Mouse (Mus musculus) right cerebral cortex, adult 2 months (tissue): ENCODE results near the gene Nrde2.
A peak's percentile ranks its signal among the peaks of the same experiment; 100 is the strongest.
"Not testable (repeated sequence)": the region's sequence is repeated elsewhere in the genome, so short reads cannot be mapped to it uniquely, and the experiment has no call there.

ENCODE experiments used
- DNase-seq, 2 experiments: peaks; one replicate each; pipeline ENCODE4 v3.0.0; 2021 to 2022; ENCODE audit warnings: low spot score in 2 of 2

Gene Nrde2

DNA sequence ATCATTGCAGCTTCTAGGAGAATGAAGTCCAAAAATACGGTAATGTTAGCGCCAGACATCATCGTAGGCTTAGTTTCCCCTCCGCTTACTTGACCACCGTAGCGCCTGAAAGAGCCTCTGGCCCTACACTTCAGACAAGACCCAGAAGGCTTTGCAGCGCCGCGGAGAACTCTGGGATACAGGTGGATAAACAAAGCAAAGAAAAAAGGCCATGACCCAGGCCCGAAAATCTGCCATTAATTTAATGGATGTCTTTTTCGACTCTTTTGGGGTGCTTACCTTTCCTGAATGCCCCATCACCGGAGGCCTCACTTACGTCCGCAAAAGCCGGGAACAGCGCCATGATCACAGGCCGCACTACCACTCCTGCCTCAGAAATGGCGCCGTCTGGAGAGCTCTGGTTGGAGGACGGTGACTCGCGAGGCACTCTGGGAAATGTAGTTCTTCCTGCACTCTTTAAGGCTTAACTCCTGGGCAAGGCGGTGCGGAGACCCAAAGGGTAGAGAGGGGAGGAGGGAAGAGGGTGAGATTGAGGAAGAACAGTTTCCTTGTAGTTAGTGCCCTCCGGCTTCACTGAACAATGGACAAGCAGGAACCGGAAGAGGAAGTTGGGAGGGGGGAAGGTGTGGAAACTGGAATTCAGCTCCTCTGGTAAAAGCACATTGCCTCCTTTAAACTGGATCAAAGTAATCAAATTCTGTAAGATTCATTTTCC is at the start of gene Nrde2:
TSS of gene Nrde2 (minus strand) at position 393 of the 715 bp plus-strand sequence.
- peak; percentile 91 to 97 for DNase-seq

DNA sequence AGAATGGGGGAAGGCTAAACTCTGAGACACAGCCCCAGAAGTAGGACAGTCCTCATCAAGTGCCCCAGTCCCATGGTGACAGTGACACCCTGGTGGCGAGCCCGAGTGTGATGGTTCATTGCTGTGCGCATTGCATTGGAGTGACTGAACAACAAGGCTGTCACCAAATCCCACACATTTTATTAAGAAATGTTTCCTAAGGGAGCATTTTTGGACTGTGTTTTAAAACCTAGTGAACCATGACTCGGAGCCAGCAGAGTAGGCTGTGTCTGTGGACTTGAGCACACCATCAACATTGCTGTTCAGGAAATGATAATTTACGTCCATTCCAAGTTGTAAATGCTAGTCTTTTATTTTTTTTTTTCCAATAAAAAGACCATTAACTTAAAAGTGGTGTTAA is 47.5 kb upstream of the Nrde2 start:
- DNase-seq: peak; percentile 7 to 8

DNA sequence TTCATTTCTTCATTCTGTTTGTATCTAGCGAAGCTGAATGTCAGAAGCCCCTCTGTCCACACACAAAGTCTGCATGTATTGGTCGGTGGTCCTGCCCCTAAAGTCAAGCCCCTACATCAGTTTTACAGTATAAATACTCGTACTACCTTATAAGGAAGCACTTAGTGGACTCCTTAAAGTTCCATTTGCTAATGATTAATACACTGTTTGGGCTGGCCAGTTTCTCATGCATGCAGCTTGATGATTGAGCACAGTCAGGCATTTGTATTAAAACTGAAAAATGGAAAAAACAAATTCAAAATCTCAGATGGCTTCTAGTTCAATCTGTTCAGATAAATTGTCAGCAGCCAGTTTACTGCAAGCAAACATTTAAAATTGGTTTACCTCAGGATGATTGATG is 47.1 kb upstream of the Nrde2 start:
- DNase-seq: no peak

DNA sequence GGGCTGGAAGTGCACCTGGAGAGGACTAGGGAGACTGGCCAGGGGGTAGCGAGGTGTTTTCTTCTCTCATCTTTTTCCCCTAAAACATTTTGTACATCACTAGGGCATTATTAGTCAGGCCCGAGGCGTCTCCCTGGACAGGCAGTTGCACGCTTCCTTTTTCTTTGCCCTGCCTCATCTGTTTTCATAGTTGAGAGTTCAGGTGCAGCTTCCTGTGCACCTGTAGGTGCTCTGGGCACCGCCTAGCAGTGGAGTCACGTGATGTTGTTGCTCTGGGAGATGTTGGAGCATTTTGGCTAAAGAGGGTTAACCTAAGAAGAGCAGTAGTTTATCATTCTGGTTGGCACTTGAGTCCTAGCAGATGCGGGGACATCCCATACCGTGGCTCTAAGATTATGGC is 45.7 kb upstream of the Nrde2 start:
- DNase-seq: no peak

DNA sequence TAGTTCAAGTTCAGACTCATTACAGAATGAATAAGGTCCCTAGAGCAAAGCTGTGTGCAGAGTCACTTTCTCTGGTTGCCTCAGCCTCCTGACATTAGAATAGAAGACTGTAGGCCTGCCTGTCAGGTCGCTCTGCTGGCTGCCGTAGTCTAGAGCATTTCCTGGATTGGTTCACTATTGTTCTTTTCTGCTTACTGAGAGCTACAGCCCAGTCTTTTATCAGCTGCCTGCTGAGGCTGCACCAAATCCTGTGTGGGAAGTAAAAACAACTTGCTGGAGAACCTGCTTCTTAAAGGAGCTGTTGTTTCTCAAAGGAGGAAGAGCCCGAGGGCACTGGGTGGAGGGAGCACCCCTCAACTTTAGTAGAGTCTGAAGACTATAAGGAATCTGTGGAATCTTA is 44.3 kb upstream of the Nrde2 start:
- peak in 1 of 2 experiments; percentile 10 for DNase-seq

DNA sequence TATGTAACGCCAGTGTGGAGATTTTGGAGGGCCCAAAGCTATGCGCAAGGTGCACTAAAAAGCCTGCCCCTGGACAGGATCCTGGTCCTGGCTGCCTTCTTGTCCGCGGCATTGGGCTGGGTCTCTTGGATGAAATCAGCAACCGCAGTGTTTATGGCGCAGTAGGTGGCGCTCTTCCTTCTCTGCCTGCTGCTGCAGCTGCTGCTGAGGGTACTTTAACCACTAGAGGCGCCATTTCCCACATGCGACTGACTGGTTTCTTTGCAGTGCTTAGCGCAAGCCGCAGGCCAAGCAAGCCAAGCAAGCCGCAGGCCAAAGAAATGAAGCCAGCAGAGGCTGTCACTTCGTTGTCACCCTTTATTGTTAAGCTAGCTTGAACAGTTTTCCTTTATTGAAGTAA is 42.4 kb upstream of the Nrde2 start:
- peak; percentile 97 to 99 for DNase-seq

DNA sequence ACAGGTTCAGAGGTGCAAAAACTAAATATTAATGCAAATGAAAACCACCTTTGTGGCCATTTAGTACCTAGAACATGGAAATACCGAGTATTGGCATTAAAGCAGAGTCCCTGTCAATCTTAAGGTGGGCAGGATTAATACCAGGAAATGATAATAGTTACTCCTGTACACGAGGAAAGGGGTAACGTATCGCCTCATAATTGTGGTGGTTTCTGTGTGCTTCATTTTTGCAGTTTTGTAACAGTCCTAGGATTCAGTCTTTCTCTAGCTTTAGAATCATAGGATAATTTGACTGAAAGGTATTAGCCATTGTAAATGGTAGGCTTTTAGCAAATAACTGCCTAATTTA is 41.9 kb upstream of the Nrde2 start:
- no peak for DNase-seq

DNA sequence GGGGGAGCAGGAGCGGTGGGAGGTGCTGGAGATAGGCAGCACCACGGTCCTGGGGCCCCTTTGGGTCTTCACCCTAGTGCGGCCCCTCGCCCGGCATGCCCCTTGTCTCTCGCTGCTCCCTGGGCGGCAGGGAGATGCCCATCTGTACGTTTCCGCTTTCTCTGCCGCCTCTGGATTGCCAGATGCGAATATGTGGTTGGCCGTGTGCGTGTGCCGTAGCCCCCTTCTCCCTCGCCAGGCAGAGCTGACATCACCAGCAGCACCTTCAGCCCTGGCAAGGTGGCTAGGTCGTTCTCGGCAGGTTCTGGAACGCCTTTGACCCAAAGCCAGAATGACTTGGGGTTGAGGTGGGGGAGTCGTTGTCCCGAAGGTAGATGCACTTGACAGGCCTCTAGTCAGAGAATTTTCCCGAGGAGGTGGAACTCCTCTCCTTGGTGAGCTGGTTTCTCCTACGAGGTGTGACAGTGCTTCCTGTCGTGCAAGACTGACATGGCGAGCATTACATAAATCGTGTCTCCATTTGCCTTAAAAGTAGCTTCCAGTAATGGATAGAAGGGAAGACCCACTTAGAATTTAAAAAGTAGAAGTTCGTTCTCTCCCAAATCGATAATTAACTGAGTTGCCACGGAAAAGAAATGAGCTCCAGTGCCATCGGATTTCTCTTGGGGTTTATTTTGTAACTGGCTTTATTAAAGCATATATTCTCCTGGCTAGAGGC is 41.4 kb upstream of the Nrde2 start:
- DNase-seq: peak; percentile 46 to 70

DNA sequence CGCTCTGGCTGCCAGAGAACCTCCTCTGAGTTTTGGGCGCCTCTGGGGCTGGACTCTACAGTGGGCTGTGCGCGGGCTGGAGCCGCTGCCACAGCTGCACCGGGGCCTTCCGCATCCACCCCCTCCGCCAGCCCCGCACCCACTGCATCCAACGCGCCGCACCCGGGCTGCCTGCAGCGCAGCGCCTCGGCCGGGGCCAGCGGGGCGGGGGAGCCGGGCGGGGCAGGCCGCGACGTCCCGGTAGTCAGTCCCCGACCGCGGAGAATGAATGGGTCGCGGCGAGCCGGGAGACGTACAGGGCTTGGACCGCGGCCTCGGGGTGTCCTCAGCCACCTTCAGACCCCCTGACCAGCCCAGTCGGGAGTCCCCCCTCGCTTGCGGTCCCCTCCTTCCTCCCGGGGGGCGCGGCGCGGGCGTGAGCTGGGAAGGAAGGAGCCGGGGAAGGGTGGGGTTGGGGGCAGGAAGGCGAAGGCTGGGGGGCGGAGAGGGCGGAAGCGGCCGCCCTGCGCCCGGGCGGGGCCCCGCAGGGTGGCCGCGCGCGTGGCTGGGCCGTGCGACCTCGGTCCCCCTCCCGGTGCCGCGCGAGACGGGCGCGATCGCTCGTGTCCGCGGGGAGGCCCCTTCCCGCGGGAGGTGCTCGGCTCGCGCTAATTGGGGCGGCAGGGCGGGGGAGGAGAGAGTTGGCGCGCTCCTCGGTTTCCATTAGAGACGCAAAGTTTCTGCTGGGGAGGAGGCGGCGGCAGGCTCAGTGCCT is 40.6 kb upstream of the Nrde2 start:
- DNase-seq: peak; percentile 49 to 80

DNA sequence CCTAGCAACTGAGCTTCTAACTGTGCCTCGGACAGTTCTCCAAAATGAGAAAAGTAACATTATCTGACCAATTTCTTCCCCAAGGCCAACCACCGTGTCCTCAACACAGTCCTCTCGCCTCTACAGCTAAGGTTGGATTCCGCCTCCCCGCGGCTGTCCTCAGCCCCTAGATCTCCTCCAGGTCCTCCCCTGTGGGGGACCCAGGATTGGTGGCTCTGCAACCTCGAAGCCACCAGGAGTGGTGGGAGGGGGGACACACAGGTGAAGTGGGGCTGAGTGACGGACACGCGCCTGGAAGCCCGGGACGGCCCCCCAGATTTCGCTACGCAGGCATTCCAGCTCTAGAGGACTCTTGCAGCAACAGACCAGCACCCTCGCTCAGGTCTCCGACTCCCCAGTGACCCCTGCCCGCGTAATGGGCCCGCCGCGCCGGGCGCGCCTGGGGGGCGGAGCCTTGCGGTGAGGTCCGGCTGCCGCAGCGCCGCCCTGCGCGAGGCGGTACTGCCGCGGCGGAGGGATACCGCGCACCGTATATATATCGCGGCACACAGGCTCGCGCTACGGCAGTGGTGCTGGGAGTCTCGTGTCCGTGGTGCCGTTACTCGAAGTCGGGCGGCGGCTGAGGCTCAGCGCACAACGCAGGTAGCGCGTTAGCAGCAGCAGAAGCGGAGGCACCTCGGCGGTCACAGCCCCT is 39.7 kb upstream of the Nrde2 start, which contains the start of gene Calm1:
TSS of gene Calm1 (plus strand) at position 469 of the 694 bp plus-strand sequence.
- peak; percentile 93 to 94 for DNase-seq

DNA sequence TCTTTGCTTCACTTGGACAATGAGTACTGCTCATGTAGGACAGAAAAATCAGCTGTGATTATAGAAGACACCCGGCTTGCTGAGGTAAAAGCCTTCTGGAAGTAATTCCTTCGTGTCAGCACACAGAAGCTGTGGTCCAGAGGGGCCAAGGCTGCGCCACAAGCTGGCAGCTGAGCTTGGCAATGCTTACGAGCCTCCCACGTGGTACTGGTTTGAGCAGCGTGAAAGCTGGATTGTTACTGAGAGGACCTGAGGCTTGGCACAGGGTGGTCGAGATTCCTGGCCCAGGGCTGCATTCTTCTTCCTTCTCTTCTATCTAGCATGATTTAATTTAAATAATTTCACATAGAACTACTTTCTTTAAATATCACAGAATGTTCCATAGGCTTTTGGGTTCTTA is 37.3 kb upstream of the Nrde2 start:
- no peak for DNase-seq

DNA sequence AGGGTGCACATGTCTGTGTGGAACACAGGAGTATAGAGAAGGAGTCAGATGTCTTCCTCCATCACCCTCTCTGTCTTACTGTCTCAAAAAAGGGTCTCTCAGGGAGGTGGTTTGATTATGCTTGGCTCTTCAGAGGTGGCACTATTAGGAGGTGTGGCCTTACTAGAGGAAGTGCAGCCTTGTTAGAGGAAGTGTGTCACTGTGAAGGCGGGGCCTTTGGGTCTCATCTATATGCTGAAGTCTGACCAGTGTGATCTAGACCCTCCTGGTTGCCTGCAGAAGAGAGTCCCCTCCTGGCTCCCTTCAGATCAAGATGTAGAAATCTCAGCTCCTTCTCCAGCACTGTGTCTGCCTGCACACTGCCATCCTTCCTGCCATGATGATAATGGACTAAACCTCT is 34.7 kb upstream of the Nrde2 start:
- DNase-seq: no peak

DNA sequence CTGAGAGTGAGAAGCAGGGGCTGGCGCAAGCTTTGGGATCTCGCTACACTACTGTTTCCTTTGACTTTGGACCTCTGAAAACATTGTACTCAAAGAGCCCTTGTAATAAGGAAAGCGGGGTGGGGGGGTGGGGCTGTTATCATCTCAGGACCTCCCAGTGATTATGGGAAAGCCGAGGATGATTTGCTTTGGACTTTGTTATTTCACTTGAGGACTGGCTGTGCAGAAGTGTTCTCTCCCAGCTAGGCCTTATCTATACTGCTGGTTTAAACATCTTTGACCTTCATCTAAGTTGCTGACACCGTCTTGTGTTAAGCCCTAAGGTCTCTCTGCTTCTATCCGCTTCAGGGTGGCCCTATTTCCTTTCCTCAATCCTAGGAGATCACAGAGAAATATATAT is 31.3 kb upstream of the Nrde2 start:
- DNase-seq: no peak

DNA sequence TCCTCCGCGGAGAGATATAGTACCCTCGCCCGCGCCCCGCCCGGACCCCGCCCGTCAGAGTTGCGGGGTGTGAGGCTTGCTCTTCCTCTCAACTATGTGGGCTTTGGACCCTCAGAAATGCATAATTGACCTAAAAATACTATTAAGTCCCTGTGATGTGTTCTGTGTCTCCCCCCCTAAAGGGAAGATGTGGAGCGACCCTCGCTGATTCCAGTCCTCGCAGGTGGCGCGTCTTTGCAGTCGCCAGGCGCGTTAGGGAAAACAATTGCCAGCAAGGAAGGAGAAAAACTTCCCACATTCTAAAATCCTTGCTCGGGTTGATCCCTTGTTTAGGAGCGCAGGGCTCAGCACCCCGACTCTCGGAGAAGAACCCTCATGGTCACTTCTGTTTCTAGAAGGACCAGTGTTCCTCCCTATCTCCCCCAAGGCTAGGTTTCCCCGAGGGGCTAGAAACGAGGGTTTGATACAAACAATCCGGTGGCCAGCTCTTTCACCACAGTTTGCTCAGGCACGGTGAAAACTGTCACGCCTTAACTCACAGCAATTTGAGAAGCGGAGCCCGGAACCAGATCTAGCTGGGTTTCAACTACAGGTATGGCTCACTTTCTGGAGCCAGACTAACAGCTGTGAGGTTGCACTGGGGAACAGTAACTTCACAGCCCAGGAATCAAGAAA is 28.4 kb upstream of the Nrde2 start:
- DNase-seq: peak in 1 of 2 experiments; percentile 44

DNA sequence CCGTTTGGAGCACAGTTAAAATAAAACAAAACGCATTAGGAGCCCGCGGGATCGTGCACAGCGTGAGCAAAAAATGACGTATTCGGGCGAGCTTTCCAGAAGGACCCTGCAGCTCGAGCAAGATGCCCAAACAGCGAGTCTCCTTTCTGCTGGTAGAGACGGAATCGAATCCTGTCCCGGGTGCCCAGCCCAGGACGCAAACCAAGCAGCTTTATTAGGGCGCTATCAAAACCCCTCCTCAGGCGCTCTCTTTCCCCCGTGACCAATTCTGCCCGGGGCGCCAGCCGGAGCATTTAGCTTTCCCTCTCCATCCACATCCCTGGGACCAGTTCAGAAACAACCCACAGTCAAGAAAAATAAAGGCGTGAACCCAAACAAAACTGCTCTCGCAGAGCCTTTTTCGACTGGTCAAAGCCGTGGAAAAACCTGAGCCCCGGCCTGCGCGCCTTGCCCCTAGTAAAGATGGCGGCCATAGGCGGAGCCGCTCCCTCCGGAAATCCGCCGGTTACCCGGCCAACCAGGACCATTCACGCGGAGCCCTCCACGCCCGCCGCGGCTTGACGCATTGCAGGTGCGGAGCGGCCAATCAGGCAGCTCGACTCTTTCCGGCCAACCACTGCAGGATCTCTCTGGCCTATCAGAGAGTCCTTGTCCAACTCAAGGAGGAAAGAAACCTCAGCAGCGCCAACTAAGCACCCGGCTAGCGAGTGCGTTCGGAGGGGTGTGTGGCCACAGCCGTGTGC is 27.7 kb upstream of the Nrde2 start:
- peak; percentile 99 to 100 for DNase-seq

DNA sequence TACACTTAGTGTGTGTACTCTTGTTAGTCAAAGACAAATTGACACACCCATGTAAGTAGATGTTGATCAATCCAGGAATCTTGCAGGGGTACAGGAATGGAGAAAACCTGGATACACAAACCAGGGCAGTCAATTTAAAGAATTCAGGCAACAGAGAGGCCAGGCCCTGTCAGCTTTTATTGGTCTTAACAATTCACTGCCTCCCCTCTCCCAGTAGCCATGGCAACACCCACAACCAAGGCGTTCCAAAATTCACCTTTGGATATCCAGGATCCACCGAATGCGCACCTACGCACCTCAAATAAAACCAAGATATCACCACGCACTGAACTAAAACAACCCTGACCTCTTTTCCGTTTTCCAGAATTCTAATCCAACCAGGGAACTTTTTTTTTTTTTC is 26.9 kb upstream of the Nrde2 start:
- peak in 1 of 2 experiments; percentile 57 for DNase-seq

DNA sequence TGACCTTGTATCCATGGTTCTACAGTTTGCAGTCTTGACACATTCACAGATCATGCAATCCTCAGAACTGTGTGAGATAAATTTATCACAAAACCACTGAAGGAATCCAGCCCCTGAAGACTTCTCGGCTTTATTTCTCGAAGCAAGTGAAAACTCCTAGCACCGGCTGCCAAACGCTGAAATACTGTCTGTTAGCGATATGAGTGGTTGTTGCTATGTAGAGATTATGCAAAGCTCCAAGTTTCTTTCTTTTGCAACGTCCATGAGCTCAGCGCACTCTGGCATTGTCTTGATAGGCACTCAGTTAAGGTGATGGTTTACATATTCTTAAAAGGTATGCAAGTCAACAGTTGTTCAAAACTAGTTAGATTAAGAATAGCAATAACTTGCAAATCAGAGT is 26.4 kb upstream of the Nrde2 start:
- peak in 1 of 2 experiments; percentile 51 for DNase-seq

DNA sequence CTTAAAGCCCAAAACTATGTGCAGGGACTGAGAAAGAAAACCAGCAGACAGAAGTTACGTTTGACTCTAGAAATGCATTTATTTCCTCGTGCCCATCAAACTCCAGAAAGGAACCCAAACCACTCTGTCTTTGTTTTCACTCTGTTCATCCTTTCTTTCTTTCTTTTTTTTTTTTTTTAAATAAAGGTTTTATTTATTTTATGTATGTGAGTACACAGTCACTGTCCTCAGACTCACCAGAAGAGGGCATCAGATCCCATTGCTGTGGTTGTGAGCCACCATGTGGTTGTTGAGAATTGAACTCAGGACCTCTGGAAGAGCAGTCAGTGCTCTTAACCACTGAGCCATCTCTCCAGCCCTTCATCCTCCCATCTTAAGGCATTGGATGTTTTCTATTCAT is 25.5 kb upstream of the Nrde2 start:
- not testable (repeated sequence) for DNase-seq

DNA sequence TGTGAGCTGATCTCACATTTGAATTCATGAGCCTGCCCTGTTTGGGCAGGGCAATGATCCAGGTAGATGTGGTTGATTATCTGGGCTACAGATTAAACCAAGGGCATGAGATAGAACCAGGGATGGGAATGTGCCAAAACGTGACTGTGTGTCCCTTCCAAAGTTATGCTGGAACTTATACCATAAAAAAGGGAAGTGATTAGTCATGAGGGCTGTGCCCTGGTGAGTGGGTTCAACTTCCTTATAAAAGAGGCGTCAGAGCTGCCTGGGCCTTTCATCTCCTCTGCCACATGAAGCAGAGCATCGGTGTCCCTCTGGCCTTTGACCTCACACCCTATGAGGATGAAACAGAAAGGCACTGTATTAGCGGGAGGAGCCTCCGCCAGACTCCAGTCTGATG is 24.5 kb upstream of the Nrde2 start:
- no peak for DNase-seq

DNA sequence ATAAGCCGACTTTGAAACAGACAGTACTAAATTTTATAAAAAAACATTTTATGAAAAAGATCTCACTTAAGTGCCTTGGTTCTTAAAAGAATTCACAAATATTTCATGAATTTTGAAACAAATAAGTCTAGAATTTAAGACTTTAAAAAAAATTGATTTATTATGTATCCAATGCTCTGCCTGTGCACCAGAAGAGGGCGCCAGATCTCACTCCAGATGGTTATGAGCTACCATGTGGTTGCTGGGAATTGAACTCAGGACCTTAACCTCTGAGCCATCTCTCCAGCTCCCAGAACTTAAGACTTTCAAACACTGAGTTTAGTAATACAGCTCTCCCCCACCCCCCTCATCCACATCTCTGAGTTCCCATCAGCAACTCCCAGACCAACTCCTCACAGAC is 23.2 kb upstream of the Nrde2 start:
- no peak for DNase-seq

DNA sequence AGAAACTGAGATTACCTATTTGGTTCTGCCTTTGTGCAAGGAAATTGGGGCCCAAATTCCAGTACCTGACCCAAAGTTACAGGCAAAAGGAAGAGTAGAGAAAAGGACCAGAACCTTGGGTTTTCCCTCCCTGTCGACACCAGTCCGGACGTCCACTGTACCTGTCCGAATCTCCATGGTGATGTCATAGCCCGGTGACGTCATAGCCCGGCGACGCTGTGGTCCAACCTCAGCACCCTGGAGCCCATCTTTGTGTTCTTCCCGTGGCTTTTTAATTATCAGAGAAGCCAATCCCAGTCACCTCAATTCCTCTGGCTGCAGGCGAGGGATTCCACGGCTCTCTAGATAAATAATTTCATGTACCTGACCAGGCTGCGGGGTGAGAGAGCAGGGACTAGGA is 21.3 kb upstream of the Nrde2 start:
- no peak for DNase-seq
